Mouse (Mus musculus): Measurements from ENCODE around the gene 4933402J07Rik.

The 4933402J07Rik gene

DNA sequence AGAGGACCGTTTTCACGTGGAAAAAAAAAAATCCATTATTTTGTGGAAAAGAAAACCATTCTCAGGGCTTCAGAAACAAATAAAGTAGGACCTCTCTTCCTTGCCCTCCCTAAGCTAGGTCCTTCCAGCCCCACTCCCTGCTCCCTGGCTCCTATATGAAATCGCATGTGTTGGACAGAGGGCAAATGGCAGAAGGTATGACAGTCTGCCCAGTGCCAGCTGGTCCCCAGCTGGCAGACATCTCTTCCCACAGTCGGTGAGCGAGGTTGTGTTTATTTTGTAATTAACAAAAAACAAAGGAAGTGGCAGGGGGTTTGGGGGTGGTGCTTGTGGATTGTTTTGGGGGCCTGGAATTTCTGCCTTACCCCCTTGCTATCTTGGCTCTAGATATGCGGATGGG is 56.6 kb downstream of the 4933402J07Rik start:
- no peak for DNase-seq (ENCODE audit: low spot score in 2 of 2)

- DNase-seq (ENCODE audit: low spot score in 2 of 2), result no peak
These were observed 57.5 kb downstream of the 4933402J07Rik start for GRCm38 (mm10) chr8:87621181-87621580.

DNA sequence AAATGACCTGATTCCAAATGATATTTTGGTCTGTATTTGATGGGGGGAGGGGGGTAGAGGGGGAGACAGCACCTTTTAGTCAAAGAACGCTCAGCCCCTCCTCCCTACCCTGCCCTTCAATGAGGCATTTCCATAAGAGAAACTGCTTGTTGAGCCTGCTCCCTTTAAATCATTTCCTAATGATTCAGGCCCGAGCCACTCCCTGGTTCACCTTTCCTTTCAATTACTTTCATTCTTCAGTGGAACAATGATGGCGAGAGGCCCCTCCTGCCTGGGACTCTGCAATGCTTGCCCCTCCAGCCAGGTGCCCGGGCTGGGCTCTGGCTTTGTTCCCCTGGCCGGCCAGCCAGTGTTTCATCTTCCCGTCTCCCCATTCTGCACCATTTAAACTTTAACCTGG is 66.0 kb downstream of the 4933402J07Rik start:
- no peak for DNase-seq (ENCODE audit: low spot score in 2 of 2)

- DNase-seq (ENCODE audit: low spot score in 2 of 2), result no peak
These were observed 68.1 kb downstream of the 4933402J07Rik start for GRCm38 (mm10) chr8:87631776-87632175.

GRCm38 (mm10) chr8:87636226-87636742 is 72.6 kb downstream of the 4933402J07Rik start:
- no peak for DNase-seq (ENCODE audit: low spot score in 2 of 2)
